Mouse (Mus musculus) CD4-positive, CD25-positive, alpha-beta regulatory T cell, adult 4 months (primary cell): ENCODE measurements around the gene Serpinh1. TPM values are rescaled to one million over a fixed set of nuclear protein-coding genes. Genes with fewer than 3 reads are reported as not detected.
A peak's percentile ranks its signal among the peaks of the same experiment; 100 is the strongest.

Experiments used
- ATAC-seq: one replicate; pipeline ENCODE4 v1.8.0; 2017
- polyA plus RNA-seq, 2 experiments: library from polyadenylated mRNA; unstranded; fragments of 100-300 nt; shearing (Covaris generic); gene quantifications; one replicate each; pipeline ENCODE4 v1.2.1; 2017

The Serpinh1 gene
- polyA plus RNA-seq, 2 experiments from 2014 or later = 0.15 TPM; not detected in 1

DNA sequence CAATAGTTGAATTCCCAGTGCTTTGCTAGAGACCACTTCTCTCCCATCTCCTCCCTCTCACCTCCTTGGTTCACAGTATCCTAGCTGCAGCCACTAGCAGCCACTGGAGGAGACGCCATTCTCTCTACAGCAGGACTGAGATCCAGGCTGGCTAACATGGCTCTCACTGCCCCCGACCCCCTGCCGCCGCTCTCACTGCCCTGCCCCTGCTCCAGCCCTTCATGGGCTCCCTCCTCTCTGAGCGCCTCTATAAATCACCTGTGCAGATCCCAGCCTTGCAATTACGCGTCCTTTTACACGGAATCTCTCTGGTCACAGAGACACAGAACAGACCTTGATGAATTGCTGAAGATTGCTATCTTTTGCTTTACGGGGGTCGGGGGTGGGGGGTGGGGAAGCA lies 28.2 kb downstream of the Serpinh1 start:
- no peak for ATAC-seq

DNA sequence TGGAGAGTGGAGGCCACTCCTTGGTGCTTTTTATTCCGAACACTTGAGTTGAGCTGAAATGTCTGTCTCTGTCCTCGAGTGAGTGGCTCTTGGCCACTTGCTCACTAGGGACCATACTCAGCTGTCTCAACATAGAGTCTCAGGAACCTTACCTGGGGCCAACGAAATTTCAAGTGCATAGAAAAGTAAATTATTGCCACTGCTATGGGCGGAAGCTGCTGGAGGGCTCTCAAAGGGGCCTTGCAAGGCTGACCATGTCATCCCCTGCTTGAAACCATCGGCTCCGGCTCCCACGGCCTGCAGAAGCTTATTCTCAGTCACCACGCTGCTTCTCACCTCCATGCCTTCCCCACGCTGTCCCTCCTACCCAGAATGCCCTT lies 29.7 kb downstream of the Serpinh1 start:
- no peak for ATAC-seq

DNA sequence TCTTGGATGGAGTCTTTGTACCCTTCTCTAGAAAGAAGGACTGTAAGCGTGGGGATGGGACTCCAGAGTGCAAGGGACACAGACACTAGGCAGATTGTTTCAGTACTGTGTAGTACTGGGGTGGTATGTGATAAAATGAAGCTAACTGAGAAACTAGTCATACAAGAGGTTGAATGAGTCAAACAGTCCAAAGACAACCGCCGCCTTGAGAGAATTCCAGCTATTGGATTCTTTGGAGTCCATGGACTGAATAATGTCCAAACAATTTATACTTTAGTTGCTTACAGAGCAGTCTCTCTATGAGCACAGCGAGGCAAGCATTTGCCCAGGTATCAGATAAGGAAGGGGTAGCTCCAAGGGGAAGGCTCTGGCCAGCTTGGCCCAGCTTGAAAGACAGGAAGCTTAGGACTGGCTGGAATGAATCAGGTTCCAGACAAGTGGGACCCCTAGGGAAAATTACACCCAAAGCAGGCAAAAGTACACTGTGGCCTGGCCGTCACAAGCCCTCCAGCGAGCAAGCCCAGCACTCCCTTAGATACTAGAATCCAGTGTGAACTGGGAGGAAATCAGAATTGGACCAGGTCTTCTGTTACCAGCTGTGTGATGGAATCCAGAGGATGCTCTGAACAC lies 30.2 kb downstream of the Serpinh1 start:
- ATAC-seq = no peak

DNA sequence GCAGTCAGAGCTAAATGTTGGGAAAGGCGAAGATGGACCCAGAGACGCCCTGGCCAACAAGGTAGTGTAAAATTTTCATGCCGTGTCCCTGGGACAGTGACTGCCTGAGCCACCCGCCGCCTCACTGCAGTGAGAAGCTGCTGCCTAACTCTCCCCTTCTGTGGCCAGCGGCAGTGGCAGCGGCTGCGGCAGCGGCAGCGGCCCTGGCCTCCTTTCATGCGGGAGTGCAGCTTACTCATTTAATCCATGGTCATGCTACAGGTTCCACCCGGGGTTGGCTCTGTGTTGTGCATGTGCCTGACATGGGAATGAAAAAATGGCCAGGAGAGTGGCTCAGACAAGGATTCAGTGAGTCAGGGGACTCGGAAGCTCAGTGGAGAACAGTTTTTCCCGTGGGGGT lies 32.5 kb downstream of the Serpinh1 start:
- no peak for ATAC-seq

DNA sequence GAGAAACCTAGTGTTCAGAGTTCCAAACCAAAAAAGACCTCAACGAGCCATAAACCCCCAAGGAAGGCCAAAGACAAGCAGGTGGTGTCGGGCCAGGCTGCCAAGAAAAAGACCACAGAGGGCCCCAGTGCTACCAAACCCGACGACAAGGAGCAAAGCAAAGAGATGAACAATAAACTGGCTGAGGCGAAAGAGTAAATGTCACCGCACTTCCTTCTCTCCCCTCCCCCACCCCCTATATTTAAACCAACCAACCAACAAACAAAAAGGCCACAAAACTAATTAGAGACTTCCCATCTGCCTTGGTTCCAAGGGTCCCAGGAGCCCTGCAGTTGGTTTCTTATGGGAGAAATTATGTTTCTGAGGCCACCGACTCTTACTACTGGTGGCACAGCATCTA lies 35.6 kb downstream of the Serpinh1 start:
- ATAC-seq = peak; percentile 71

DNA sequence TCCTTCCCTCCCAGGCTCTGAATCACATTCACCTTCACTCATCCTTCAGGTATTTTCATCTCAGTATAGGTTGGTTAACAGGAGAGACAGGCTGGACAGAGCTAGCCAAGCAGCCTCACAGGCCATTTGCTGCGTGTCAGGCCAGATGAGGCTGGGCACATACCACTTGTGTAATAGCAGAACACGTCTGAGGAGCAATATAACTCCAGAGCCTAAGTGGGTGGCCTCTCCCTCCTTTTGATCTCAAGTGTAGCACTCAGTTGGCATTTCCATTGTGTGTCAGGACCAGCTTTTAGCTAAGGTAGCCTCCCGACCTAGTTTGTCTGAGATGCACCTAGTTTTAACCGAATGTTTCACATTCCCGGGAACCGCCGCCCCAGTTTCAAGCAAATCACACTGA lies 36.8 kb downstream of the Serpinh1 start:
- ATAC-seq = no peak

DNA sequence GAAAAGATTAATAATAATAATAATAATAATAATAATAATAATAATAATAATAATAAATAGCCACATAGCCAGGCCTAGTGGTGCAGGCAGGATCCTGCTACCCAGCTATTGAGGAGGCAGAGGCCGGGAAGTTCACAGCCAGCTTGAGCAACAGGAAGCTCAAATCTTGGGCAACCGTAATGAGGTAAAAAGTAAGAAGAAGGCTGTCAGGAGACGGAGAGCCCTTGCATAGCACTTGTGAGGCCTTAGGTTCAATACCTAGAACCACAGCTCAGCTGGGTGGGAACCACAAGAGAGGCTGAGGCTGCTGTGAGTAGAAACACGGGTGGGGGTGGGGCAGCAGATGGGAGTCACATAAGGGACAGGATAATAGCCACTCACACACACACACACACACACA lies 38.5 kb downstream of the Serpinh1 start:
- ATAC-seq = peak; percentile 41

DNA sequence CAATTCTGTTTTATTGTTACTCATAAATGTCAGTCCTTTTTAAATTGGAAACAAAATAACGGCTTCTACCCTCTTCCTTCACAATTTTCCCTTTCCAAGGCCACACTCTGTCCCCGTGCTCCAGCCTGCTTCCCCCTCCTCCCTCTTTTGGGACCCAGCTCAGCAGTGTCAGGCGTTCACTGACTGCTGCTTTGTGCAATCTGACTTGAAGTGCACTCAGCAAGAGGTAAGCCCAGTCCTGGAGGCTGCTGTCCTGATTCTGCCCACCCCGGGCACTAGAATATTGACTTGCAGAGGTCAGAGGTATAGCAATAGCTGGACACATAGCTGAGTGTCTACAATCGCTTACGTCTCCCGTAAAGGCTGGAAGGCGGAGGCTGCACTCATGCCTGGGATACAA lies 39.8 kb downstream of the Serpinh1 start:
- no peak for ATAC-seq

DNA sequence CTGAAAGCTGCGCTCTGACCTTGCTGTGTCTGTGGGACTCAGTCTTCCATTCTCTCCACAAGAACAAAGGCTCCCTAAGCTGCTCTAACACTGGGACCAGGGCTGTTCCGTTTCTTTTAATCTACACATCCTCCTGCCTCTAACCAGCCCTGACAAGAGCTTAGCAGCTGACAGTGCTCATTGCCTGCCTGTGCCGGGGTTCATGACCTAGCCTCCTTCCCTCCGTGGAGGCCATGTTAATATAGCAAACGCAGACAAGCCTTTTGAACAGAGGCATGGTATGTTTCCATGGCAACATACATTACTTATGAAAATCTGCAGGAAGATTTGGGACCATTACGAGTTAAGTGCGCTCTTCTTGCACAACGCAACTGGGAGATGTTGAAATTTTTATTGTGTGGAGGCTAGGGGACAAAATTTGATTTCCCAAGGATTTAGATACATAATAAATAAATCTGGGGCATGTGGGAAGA lies 40.3 kb downstream of the Serpinh1 start:
- no peak for ATAC-seq

DNA sequence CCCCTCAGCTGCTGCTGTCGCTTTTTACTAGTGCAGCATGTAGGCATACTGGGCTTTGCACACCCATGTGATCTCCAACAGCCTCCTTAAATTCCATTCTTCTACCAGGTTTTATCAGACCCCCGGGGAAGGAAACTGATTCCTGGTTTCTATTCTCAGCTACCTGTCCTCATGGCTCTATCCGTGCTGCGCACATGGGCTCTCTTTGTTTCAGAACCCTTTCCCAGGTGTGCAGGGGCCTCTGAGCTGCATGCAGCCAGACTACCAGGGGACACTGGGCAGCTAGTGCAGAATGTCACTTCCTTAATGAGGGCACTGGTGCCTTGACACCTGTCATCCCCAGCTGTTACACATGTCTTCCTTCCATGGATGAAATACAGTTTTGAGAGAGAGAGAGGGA lies 41.0 kb downstream of the Serpinh1 start:
- ATAC-seq = no peak

DNA sequence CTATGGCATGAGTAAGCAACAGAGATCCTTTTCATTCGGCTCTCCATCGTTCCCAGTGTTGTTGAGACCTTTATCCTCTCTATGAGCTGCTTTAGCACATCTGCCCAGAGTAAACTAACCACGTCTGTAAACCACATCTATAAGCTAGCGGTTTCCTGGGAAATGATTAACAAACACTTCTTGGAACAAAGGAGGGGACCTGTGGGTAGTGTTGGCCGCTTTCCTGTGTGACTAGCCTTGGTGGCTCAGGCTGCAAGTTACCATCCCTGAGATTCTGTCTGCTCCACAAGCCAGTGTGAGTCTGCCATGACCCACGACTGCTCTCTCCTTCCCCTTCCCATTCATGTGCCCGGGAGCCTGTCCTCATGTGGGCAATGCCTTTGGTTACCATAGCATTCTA lies 41.6 kb downstream of the Serpinh1 start:
- peak; percentile 45 for ATAC-seq

DNA sequence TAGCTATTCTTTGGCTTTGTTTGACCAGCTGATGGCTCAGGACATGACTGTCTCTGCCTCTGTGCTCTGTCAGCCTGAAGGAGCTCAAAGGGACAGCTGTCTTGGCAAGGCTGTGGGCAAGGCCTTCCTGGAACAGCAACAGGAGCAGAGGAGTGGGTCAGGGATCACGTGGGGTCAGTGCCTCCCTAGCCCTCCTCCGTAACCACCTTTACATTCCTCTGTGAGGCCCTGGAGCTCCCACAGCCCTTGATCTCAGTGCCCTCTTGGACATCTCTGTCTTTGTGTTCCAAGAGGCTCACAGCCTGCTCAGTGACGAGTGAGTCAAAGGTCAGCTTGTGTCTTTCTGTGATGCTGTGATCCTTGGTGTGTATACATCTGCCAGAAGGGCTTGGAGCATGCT lies 46.4 kb downstream of the Serpinh1 start:
- ATAC-seq = no peak

DNA sequence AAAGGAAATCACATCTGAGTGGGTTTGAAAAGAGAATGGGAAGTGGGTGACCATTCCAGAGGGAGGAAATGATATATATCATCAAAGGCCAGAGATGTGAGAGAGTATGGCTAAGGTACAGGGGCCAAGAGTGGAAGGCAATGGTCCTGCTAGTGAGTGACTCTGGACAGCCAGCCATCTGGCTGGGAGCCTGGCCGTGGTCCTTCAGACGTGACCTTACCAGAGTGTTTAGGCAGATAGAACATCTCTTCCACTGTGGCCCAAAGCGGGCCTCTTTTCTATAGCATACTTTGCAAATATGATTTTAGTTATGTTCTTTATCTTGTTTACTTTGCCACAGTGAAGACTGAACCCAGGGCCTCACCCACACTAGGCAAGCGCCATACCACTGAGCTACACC lies 47.4 kb downstream of the Serpinh1 start:
- ATAC-seq = no peak

DNA sequence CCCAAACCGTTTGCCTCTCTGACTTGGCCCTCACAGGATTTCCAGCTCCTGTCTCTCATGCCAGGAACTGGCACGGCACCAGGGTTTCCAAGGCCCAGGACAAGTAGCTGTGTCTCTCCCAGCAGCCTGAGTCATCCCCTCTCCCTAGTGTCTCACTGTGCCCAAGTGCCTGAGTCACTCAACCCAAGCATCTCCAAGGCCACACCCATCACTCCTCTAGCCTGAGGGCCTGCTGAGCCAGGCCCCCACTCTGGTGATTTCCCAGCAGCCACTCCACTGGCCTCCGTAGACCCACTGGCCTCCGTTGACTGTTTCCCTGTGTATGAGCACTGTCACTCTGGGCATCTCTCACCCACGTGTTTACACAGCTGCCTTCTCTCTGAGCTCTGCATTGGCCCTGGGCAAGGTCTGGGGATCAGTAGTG lies 48.1 kb downstream of the Serpinh1 start:
- no peak for ATAC-seq

DNA sequence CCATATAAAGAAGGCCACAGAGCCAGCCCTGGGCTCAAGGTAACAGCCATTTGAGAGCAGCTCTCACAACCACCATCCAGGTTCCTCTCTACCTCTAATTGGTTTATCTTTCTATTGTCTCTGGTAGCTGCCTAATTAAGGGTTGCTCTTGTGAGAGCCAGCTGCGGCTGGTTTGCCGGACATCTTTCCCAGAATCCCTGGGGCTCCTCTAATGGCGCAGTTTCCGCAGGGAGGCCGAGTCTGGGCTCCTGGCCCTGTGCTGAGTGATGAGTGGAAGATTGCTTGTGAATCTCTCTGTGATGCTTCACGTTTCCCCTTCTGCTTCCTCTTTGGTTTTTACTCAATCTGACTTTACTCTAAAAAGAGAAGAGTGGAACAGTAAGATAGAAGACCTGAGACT lies 49.0 kb downstream of the Serpinh1 start:
- ATAC-seq = no peak

DNA sequence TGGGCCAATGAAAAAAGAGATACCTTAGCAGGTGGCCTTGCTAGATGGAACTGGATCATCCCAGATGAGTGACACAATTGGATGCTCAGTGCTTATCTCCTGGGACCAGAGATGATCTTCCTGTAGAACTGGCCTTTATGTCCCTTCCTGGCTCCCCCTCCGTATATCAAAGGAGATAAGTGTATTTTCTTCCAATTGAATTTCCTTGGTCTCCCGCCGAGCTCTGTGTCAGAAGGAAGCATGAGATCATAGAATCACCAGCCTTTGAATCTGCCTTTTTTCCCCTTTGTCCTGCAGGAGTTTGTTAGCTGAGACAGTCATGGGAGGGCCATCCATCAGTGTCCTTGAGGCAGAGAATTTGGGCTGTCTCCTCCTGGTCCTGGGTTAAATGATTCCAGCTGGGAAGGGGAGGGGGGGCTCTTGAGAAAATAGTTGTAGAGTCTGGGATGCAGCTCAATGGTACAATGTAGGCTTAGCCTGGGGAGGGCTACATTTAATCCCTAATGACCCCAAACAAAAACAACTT lies 52.3 kb downstream of the Serpinh1 start:
- ATAC-seq = no peak

Other genes with a start within 250 kb of the Serpinh1 start
- 1 to 10 TPM; 5.7 to 9.5 TPM for gene Uvrag, start 212.1 kb downstream of the Serpinh1 start, polyA plus RNA-seq
- gene Dgat2, start 170.5 kb downstream of the Serpinh1 start, polyA plus RNA-seq = 1 to 10 TPM; 3.1 to 4.4 TPM
- not detected for gene Mogat2, start 114.6 kb downstream of the Serpinh1 start, polyA plus RNA-seq
- 1 to 10 TPM; 2.4 to 4.5 TPM for gene Map6, start 85.8 kb downstream of the Serpinh1 start, polyA plus RNA-seq
- gene Gdpd5, start 28.2 kb upstream of the Serpinh1 start, polyA plus RNA-seq = 10 to 100 TPM; 13.6 to 21.0 TPM
- not detected for gene Klhl35, start 112.8 kb upstream of the Serpinh1 start, polyA plus RNA-seq
- 1,000 to 10,000 TPM; 2,515 to 4,056 TPM for gene Rps3, start 130.5 kb upstream of the Serpinh1 start, polyA plus RNA-seq
- 10 to 100 TPM; 12.3 to 22.0 TPM for gene Arrb1, start 182.2 kb upstream of the Serpinh1 start, polyA plus RNA-seq